Mouse (Mus musculus) stomach, embryonic 16.5 days (tissue): ENCODE measurements around the gene Igsf11. TPM values are rescaled to one million over a fixed set of nuclear protein-coding genes. Genes with fewer than 3 reads are reported as not detected.

Source experiments
- ATAC-seq: fragments of 200-750 bp; cut with Nextera tagmentation; 2 replicates; pipeline ENCODE4 v1.8.0; 2017; ENCODE audit warnings: moderate number of reproducible peaks, moderate TSS enrichment; ENCODE audit not compliant: insufficient read depth, low FRiP score
- H3K27ac ChIP-seq: fragments of 300-500 bp; sonication (generic); 2 replicates; pipeline ENCODE4 v1.5.1; 2014; ENCODE audit warnings: low read length
- H3K27me3 ChIP-seq: fragments of 300-500 bp; sonication (generic); 2 replicates; pipeline ENCODE4 v1.6.1; 2014; ENCODE audit warnings: low read length, control low read depth, mixed read lengths; ENCODE audit not compliant: control insufficient read depth, insufficient read depth
- H3K36me3 ChIP-seq: fragments of 300-500 bp; sonication (generic); 2 replicates; pipeline ENCODE4 v1.6.1; 2014; ENCODE audit warnings: low read length; ENCODE audit not compliant: control insufficient read depth, insufficient read depth
- H3K4me1 ChIP-seq: fragments of 300-500 bp; sonication (generic); 2 replicates; pipeline ENCODE4 v1.6.1; 2014; ENCODE audit warnings: low read length, control low read depth, mixed read lengths; ENCODE audit not compliant: control insufficient read depth, insufficient read depth
- H3K4me2 ChIP-seq: fragments of 300-500 bp; sonication (generic); 2 replicates; pipeline ENCODE4 v1.6.1; 2014; ENCODE audit warnings: low read depth, low read length, mixed read lengths
- H3K4me3 ChIP-seq: fragments of 300-500 bp; sonication (generic); replicated peaks from 2 replicates; pipeline ENCODE4 v1.5.1; 2014; ENCODE audit warnings: mild to moderate bottlenecking, low read length
- H3K9ac ChIP-seq: fragments of 300-500 bp; sonication (generic); 2 replicates; pipeline ENCODE4 v1.6.1; 2014; ENCODE audit warnings: low read length
- H3K9me3 ChIP-seq: fragments of 300-500 bp; sonication (generic); replicated peaks from 2 replicates; pipeline ENCODE4 v1.6.1; 2016; ENCODE audit warnings: low read length, control low read depth; ENCODE audit not compliant: control insufficient read depth
- WGBS: fragments of 180-500 bp; shearing (Covaris S2); extraction: QIAGEN DNeasy Blood & Tissue Kit; methylation state at CpG from one replicate; pipeline ENCODE4 v1.1.7; 2014; 5-methylcytosine and 5-hydroxymethylcytosine counted together
- polyA plus RNA-seq: library from polyadenylated mRNA; unstranded; fragments of >200 nt; fragmentation: Nextera tagmentation; extraction: Ambion mirVana; gene quantifications from 2 replicates; pipeline ENCODE4 v1.2.1, GENCODE M21; 2015

Igsf11 gene
- polyA plus RNA-seq, 1 experiment from 2014 or later, result 1.5 TPM

DNA sequence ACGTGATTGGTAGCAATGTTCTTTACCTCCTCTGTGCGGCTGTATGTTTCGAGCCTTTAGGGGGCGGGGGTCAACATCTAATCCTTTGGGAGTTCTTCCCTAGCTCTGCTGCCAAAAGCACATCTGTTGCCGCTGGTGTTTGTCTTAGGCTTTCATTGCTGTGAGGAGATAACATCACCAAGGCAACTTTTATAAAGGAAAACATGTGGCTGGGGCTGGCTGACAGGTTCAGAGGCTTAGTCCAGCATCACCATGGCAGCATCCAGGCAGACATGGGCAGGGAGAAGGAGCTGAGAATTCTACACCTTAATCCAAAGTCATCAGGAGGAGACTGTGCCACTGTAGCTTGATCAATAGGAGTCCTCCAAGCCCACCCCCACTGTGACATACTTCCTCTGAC is 173.1 kb downstream of the Igsf11 start:
- H3K4me3 ChIP-seq, result no peak overlapping the region
- 29% methylated on average over 5 of the region's 5 CpGs for WGBS
- no peak overlapping the region for H3K4me2 ChIP-seq
- no peaks in the 10 kb centered on the region for H3K9me3 ChIP-seq
- ATAC-seq, result no peak
- no peaks in the 10 kb centered on the region for H3K27me3 ChIP-seq
- H3K4me1 ChIP-seq, result no peaks in the 10 kb centered on the region
- H3K36me3 ChIP-seq, result no peaks in the 10 kb centered on the region
- no peak overlapping the region for H3K9ac ChIP-seq
- no peak overlapping the region for H3K27ac ChIP-seq

DNA sequence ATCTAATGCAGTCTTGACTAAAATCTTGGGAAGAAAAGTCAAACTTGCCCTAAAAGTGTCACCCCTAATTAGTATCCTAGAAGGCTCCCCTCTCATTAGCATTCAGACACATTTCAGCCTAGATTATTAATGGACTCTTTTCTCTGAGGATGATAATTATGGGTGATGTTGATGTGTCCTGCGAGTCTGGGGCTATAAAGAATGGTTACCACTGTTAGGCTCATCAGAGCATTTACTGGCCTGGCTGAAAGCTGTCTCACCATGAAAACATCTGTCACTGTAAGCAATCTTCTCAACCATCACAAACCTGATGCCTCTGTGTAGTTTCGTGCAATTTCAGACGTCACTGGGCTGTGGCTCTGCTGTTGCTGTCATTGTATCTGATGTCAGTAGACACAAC is 179.0 kb downstream of the Igsf11 start:
- 64% methylated on average over 3 of the region's 3 CpGs for WGBS

More for the DNA sequence above, 179.0 kb downstream of the Igsf11 start:
- Histone ChIP-seq H3K4me2 (no peak overlapping the region), H3K36me3 (no peaks in the 10 kb centered on the region), H3K27ac (no peak overlapping the region), H3K9ac (no peak overlapping the region), H3K4me1 (no peaks in the 10 kb centered on the region), H3K27me3 (no peaks in the 10 kb centered on the region), H3K9me3 (no peaks in the 10 kb centered on the region), H3K4me3 (no peak overlapping the region)
- ATAC-seq, result no peak

Other genes starting within 250 kb of the Igsf11 start
- 8.8 and 10.9 TPM in 2 replicates for gene Arhgap31, start 179.4 kb upstream of the Igsf11 start, polyA plus RNA-seq
- gene B4galt4, start 150.4 kb upstream of the Igsf11 start, polyA plus RNA-seq, result 20.8 TPM in 2 replicates
- gene Upk1b, start 92.3 kb upstream of the Igsf11 start, polyA plus RNA-seq, result 73.9 and 99.9 TPM in 2 replicates
- gene 4930435E12Rik, start 63.9 kb upstream of the Igsf11 start, polyA plus RNA-seq, result not detected in 2 replicates